Mouse (Mus musculus) gonadal fat pad, adult 2 months (tissue): ENCODE results near the gene Hspb3. TPM values are rescaled to one million over a fixed set of nuclear protein-coding genes. Genes with fewer than 3 reads are reported as not detected.

Experiments used
- DNase-seq: peaks from one replicate; pipeline ENCODE4 v3.0.0-alpha.2; 2012; ENCODE audit warnings: low read depth
- polyA plus RNA-seq: library from polyadenylated mRNA; depleted of rRNA; stranded (reverse); fragments of >200 nt; gene quantifications from 2 replicates; pipeline ENCODE4 v1.2.3, GENCODE M21; 2012; rRNA removed

Hspb3 gene
- polyA plus RNA-seq = not detected in 2 replicates

- no peak for DNase-seq
Measured at GRCm38 (mm10) chr13:113663151-113663779, at the start of gene Hspb3. Hspb3 (minus strand) TSS chr13:113663676.

DNA sequence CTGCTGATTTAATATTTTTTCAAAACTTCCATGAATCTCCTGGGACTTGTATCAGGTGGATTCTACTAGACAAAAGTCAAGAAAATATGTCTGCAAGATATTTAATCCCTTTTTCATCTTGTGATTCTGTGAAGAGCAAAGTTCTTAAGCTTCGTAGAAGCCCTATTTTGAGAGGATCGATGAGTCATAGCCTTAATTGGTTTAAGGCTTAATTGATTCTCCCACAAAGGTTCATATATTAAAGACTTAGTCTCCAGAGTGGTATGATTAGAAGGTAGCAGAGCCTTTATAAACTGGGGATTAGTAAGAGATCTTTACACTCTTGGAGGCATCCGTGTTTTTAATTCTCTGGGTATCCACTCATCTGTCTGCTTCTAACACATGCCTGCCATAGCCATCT lies 49.7 kb upstream of the Hspb3 start:
- DNase-seq = no peak

DNA sequence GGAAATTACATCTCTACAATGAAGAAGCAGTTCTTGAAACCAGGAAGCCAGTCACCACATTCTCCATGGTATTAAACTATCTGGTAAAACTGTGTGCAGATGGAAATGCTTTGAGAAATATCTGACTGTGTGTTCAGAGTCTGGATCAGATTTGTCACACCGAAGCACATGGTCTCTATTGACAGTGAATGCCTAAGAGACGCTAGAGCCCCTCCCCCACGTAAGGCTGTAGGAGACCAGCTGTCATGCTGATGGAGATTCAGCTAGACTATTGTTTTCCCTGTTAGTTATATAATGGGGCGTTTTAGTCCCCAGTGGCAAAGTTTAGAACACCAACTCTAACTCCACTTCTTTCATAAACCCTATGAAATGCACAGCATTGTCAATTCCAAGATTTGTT lies 42.7 kb upstream of the Hspb3 start:
- DNase-seq = no peak

GRCm38 (mm10) chr13:113701185-113701584 lies 37.7 kb upstream of the Hspb3 start:
- no peak for DNase-seq

GRCm38 (mm10) chr13:113699928-113700327 lies 36.5 kb upstream of the Hspb3 start:
- no peak for DNase-seq

DNA sequence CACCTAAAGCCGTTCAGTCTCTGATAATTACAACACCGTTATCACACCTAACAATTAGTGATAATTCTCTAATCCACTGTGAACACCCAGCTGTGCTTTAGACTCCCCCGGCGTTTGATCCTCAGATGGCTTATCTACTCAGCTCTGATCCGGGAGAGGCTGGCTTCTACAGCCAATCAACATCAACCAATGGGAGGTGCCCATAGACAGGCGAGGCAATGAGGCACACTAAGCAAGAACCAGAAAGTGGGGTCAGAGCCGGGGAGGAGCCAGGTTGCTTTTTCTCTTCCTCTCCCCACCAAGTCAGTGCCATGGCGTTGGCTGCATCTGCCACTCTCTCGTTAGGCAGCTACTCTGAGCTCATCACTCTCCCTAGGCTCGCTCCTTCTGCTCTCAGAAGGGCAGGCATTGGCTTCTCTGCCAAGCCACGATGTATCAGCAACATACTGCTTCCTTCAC lies 36.0 kb upstream of the Hspb3 start:
- DNase-seq = no peak

GRCm38 (mm10) chr13:113696838-113697321 lies 33.4 kb upstream of the Hspb3 start:
- DNase-seq = no peak

DNA sequence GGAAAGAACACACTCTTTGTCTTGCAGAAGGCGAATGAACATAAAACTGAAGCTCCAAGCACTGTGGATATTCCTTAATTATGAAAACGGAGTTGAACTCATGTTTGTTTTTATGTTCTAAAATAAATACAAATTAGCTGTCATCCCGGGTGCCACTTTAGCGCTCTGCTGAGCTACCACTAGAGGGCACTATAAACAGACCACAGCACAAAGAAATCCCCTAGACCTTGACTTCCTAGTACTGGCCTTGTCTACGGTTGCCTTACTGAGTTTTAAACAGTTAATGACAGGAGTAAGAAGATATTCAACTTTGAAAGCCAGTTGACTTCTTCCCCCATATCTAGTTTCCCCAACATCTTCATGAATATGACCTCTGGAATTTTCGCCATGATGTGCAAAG lies 29.9 kb upstream of the Hspb3 start:
- no peak for DNase-seq

GRCm38 (mm10) chr13:113691644-113692043 lies 28.2 kb upstream of the Hspb3 start:
- no peak for DNase-seq

DNA sequence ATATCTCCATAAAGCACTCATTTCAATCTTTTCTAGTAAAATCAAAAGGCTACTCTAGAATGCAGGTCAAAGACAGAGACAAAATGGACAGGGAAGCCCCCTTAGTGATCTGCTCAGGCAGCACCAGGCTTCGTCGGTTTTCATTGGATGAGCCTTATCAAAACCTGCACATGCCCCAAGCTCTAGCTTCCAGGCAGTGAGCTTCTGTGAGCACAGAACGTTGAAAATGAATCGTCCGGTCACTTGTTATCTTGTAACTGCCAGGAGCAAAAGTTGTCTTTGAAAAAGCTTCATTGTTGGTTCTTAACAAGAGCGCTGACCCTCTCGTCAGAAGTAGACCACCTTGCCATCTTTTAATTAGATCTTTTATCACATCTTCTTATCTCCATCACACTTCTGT lies 26.4 kb upstream of the Hspb3 start:
- no peak for DNase-seq

DNA sequence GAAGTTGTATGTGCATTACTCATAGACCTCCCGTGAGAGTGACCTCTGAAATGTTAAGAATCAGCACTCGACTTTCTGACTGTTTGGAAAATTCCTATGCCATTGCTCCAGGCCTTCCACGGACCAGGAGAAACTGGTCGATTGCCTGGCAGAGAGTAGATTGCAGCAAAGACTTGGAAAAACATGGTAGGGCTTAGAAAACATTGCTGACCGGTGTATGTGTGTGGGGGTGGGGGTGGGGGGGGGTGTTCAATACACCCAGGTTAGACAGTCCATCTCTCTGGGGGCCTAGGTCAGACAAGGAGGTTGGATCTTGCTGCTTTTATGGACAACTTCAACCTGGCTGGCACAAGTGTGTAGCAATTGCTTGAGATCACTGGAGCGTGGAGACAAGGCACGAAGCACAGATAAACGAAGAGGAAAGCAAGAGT lies 23.2 kb upstream of the Hspb3 start:
- no peak for DNase-seq

- no peak for DNase-seq
Measured at GRCm38 (mm10) chr13:113682821-113683220, 19.3 kb upstream of the Hspb3 start.

GRCm38 (mm10) chr13:113680646-113681045 lies 17.2 kb upstream of the Hspb3 start:
- DNase-seq = no peak

GRCm38 (mm10) chr13:113669459-113670077 lies 6.1 kb upstream of the Hspb3 start:
- no peak for DNase-seq

DNA sequence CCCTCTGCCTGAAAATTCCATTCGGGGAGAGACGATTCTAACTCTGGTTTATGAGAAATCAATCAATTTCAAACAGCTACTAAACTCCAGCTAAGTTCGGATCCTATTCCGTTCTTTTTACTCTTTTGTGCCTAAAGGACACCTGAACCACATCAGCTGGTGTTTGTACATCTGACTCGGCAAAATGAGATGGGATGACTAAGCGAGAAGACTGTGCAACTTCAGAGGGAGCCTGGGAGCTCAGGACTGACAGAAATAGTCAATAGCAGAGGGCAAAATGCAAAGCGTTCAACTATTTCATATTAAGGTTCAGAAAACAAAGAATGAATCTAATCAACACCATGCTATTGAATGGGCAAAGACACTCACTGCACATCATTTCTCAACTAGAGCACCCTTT lies 407 bp upstream of the Hspb3 start:
- no peak for DNase-seq

GRCm38 (mm10) chr13:113661826-113662271 lies 1.6 kb downstream of the Hspb3 start:
- no peak for DNase-seq

DNA sequence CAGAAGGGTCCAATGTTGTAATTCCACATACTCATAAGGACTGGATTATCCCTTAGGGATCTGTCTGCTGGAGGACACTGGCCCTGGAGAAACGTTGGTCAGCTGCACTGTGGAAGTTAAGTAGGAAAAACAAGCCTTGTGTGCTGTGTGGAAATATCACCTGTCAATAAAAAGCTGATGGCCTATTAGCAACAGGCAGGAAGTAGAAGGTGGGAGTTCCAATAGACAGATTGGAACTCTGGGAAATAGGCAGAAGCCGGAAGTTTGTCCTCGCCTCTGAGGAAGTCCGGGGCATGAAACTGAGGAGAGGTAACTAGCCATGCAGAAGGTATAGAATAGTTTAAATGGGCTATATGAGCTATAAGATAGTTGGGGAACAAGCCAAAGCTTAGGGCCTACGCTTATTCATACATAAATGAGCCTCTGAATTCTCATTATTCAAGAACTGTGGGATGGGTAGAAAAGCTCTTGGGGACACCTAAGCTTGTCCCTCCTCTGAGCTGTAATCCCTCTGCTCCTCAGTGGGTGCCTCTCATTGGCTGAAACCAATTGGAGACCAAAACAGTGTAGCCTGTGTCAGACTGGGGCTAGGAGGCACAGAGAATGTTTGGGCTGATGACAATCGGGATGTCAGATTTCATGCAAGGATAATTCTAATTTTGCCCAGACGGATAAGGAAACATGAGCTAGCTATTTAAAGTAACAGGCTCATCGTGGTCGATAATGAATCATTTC lies 2.7 kb downstream of the Hspb3 start:
- DNase-seq = no peak

DNA sequence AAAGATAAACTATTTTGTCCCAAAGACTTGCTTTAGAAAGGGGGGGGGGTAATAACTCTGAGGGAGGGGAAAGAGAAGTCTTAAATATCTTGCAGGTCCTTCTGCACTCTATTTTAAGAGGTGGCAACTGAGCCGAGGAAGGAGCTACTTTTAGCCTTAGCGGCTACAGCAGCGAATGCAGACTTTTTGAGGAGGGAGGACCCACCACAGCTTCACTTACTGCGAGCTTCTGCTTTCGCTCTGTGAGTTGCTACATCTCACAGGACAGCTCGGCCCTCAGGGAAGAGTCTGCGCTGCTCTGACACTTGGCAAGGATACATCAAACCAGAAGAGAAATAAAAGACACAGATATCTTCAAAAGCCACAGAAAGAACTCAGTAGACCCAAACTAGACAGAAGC lies 6.3 kb downstream of the Hspb3 start:
- DNase-seq = no peak

GRCm38 (mm10) chr13:113656639-113657038 lies 6.8 kb downstream of the Hspb3 start:
- DNase-seq = no peak

DNA sequence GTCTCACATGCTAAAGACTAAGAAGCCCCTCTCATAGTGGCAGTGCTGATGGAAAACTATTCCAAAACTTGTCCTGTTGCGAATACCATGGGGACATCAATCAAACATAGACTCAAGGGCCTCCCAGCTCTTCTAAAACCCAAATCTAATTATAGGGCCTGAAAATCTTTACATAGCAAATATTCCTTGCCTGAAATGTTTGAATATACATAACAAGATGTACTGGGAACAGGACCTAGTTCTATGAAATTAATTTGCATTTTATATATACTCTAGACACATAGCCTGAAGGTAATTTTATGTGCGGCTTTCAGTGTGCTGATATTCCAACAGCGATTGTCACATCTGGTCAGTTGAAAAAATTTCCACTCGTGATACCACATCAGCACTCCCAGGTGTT lies 8.0 kb downstream of the Hspb3 start:
- no peak for DNase-seq

GRCm38 (mm10) chr13:113640944-113641597 lies 22.4 kb downstream of the Hspb3 start:
- no peak for DNase-seq

GRCm38 (mm10) chr13:113638914-113639313 lies 24.6 kb downstream of the Hspb3 start:
- no peak for DNase-seq
